Comparison of ENCODE assay signal across 12 mouse cellular contexts in the genomic region with DNA sequence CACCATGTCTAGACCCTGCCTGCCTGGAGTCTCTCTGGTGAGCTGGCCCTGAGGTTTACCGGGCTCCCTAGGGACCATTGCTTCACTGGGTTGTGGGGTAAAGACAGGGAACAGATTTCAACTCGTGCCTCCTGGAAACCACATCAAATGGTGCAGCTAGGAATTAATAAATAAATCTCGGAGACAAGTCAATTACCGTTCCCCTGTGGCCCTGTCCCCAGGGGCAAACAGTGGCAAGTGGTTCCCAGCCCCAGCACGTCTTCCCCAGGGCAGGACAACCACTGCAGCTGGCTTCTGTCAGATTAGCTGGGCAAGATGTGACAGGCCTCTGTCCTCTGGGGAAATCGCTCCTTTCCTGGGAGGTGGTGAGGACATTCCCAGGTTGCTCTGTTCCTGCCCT. TPM values are rescaled to one million over a fixed set of nuclear protein-coding genes. Genes with fewer than 3 reads are reported as not detected.
DNase-seq lines count a peak whose midpoint lies in the region; ATAC-seq and TF ChIP-seq lines count a peak whose summit lies in the region.
"Had no signal": no experiment of that assay in that cellular context is flagged by ENCODE, and none has a peak within 500 bp of the region (broad histone marks: within the 10 kb centered on the region; RNA-seq: fewer than 3 reads in every experiment).

No protein-coding gene starts in this region.

- TF ChIP-seq CTCF in heart, adult 2 months (IDR thresholded peaks at IDR 0.05) = no peak
- no peak for TF ChIP-seq CTCF in midbrain, postnatal 0 days (IDR thresholded peaks at IDR 0.05)

- ATAC-seq in limb, embryonic 12.5 days (ENCODE audit: insufficient number of reproducible peaks, insufficient read depth, low FRiP score, low TSS enrichment, low read depth) = no peak
- ATAC-seq in midbrain, postnatal 0 days (ENCODE audit: low FRiP score) = no peak

- no peak for TF ChIP-seq EP300 in heart, adult 2 months (IDR thresholded peaks at IDR 0.05; ENCODE audit: insufficient read depth, low read depth, low read length)

- peak overlapping the region; percentile 23; the same call in 1 of the 2 replicates for H3K27ac ChIP-seq in heart, embryonic 10.5 days
- no peak overlapping the region for H3K27ac ChIP-seq in heart, adult 2 months
- H3K27ac ChIP-seq in limb, embryonic 12.5 days = peak overlapping the region; percentile 77
- H3K27ac ChIP-seq in midbrain, postnatal 0 days (ENCODE audit: low read depth, low read length) = no peak overlapping the region
- H3K27ac ChIP-seq: midbrain, embryonic 10.5 days; neural tube, embryonic 12.5 days had no signal

- no peak for DNase-seq in heart, embryonic 10.5 days (ENCODE audit: low spot score)
- DNase-seq in heart, adult 2 months = no peak
- DNase-seq in 3134 (ENCODE audit: extremely low read depth, insufficient read length, low spot score) (peak; percentile 50), adipocyte (ENCODE audit: low spot score) (peak; percentile 61)
- DNase-seq in thymus, postnatal 10 days (ENCODE audit: low spot score in 2 of 2) = no peak
- no peak for DNase-seq in left cerebral cortex, postnatal 14 days (ENCODE audit: low spot score in 2 of 2)
- DNase-seq in midbrain, postnatal 0 days (ENCODE audit: low spot score) = no peak
- DNase-seq: right cerebral cortex, postnatal 4 days had no signal

- no peak overlapping the region for H3K4me3 ChIP-seq in heart, embryonic 10.5 days
- no peak overlapping the region for H3K4me3 ChIP-seq in heart, adult 2 months
- H3K4me3 ChIP-seq in limb, embryonic 12.5 days (replicated peaks) = no peak overlapping the region
- no peak overlapping the region for H3K4me3 ChIP-seq in midbrain, postnatal 0 days (ENCODE audit: low read depth, low read length)
- H3K4me3 ChIP-seq: midbrain, embryonic 10.5 days; neural tube, embryonic 12.5 days had no signal

- no peak overlapping the region for H3K4me2 ChIP-seq in limb, embryonic 12.5 days
- H3K4me2 ChIP-seq in midbrain, postnatal 0 days (ENCODE audit: low read depth, low read length, poor library complexity, severe bottlenecking) = no peak overlapping the region
- H3K4me2 ChIP-seq: heart, embryonic 11.5 days; neural tube, embryonic 12.5 days had no signal

- 26% methylated on average over 6 of the region's 6 CpGs for WGBS in heart, embryonic 10.5 days
- 72% methylated on average over 6 of the region's 6 CpGs for WGBS in heart, adult 2 months
- 9% methylated on average over 6 of the region's 6 CpGs for WGBS in limb, embryonic 12.5 days
- 46% methylated on average over 6 of the region's 6 CpGs for WGBS in midbrain, postnatal 0 days

- H3K27me3 ChIP-seq in heart, embryonic 10.5 days (ENCODE audit: insufficient read depth, poor library complexity, severe bottlenecking) = 0 out of 2 replicates have a peak, but pooled peaks cover 7% of the 10 kb centered on the region
- no peaks in the 10 kb centered on the region for H3K27me3 ChIP-seq in heart, adult 2 months (ENCODE audit: control insufficient read depth, insufficient read depth, low read length)
- 0 out of 2 replicates have a peak, but pooled peaks cover 4% of the 10 kb centered on the region for H3K27me3 ChIP-seq in limb, embryonic 12.5 days
- H3K27me3 ChIP-seq in midbrain, postnatal 0 days (ENCODE audit: insufficient read depth, low read length) = no peaks in the 10 kb centered on the region
- H3K27me3 ChIP-seq: neural tube, embryonic 12.5 days had no signal

- H3K36me3 ChIP-seq in heart, embryonic 10.5 days = no peaks in the 10 kb centered on the region
- H3K36me3 ChIP-seq in heart, adult 2 months (ENCODE audit: control insufficient read depth, insufficient read depth, low read length) = no peaks in the 10 kb centered on the region
- no peaks in the 10 kb centered on the region for H3K36me3 ChIP-seq in limb, embryonic 12.5 days
- H3K36me3 ChIP-seq in midbrain, postnatal 0 days (ENCODE audit: insufficient read depth, low read length) = no peaks in the 10 kb centered on the region
- H3K36me3 ChIP-seq: midbrain, embryonic 10.5 days; neural tube, embryonic 12.5 days had no signal

- H3K79me2 ChIP-seq in heart, adult 2 months (replicated peaks; ENCODE audit: control insufficient read depth, insufficient read depth, low read length) = no peaks in the 10 kb centered on the region

- intact Hi-C loops in heart, adult 2 months (cut with DNase I) = loop anchor here (2.0 kb wide), 3 partner anchors 71 to 485 kb away; no protein-coding TSS in a partner anchor
- intact Hi-C loops in left cerebral cortex, postnatal 14 days (cut with DNase I) = loop anchor here (2.0 to 10.0 kb wide), 4 partner anchors 60 to 483 kb away; no protein-coding TSS in a partner anchor

- no peak overlapping the region for H3K9ac ChIP-seq in heart, adult 2 months (ENCODE audit: low read depth, low read length)
- H3K9ac ChIP-seq in limb, embryonic 12.5 days (replicated peaks) = no peak overlapping the region; the same call in 1 of the 2 replicates
- no peak overlapping the region for H3K9ac ChIP-seq in midbrain, postnatal 0 days (replicated peaks; ENCODE audit: low read length, poor library complexity, severe bottlenecking)
- H3K9ac ChIP-seq: neural tube, embryonic 12.5 days had no signal

- H3K9me3 ChIP-seq in heart, embryonic 10.5 days = no peaks in the 10 kb centered on the region
- no peaks in the 10 kb centered on the region for H3K9me3 ChIP-seq in limb, embryonic 12.5 days
- H3K9me3 ChIP-seq in midbrain, postnatal 0 days (ENCODE audit: low read length) = no peaks in the 10 kb centered on the region
- H3K9me3 ChIP-seq: midbrain, embryonic 10.5 days; neural tube, embryonic 12.5 days had no signal

- H3K4me1 ChIP-seq in heart, embryonic 10.5 days = peaks cover 32% of the 10 kb centered on the region
- H3K4me1 ChIP-seq in heart, adult 2 months (ENCODE audit: control insufficient read depth, insufficient read depth, low read length) = peaks cover 11% of the 10 kb centered on the region
- H3K4me1 ChIP-seq in limb, embryonic 12.5 days (replicated peaks) = peaks cover 60% of the 10 kb centered on the region
- H3K4me1 ChIP-seq in midbrain, postnatal 0 days (ENCODE audit: insufficient read depth, low read length) = no peaks in the 10 kb centered on the region; the same call in 1 of the 2 replicates
- H3K4me1 ChIP-seq: neural tube, embryonic 12.5 days had no signal

- TF ChIP-seq POLR2A in heart, adult 2 months (IDR thresholded peaks at IDR 0.05; ENCODE audit: insufficient read depth, low read depth, low read length) = no peak

RNA-seq across cellular contexts. Expression of a gene that starts 54.3 kb away (rescaled TPM):
- polyA plus RNA-seq in heart, embryonic 10.5 days (2016; fragmentation: Nextera tagmentation; extraction: Ambion mirVana) = 0.41 and 0.68 TPM in 2 replicates
- under 1 TPM; 0.25 to 0.29 TPM for total RNA-seq in heart, adult 2 months (2021)
- polyA plus RNA-seq in heart, adult 2 months (2012; rRNA removed) = 1.2 and 1.4 TPM in 2 replicates
- 0.35 and 0.94 TPM in 2 replicates for polyA plus RNA-seq in limb, embryonic 12.5 days (2016; fragmentation: Nextera tagmentation; extraction: Ambion mirVana)
- total RNA-seq in left cerebral cortex, postnatal 14 days (2021) = under 1 TPM in 1 of 2 experiments, not detected in 1; 0.36 TPM
- total RNA-seq in midbrain, postnatal 0 days (2014; rRNA removed) = not detected in 2 replicates
- polyA plus RNA-seq in midbrain, postnatal 0 days (2015; fragmentation: Nextera tagmentation; extraction: Ambion mirVana) = 0.23 and 0.56 TPM in 2 replicates
- polyA plus RNA-seq: neural tube, embryonic 12.5 days had no signal

Comparison
In these comparisons a context has a peak if more than half of its experiments do, and no peak if none do; other contexts are left out.
1. H3K27ac ChIP-seq: peak in heart, embryonic 10.5 days (single experiment) and limb, embryonic 12.5 days (single experiment); none in heart, adult 2 months (single experiment) and midbrain, postnatal 0 days (single experiment).
2. DNase-seq: peak in 3134 (single experiment) and adipocyte (single experiment); none in heart, embryonic 10.5 days (single experiment), heart, adult 2 months (0 of 2), thymus, postnatal 10 days (0 of 2), left cerebral cortex, postnatal 14 days (0 of 2) and midbrain, postnatal 0 days (single experiment).